Mouse (Mus musculus) embryonic stem cell, embryonic (primary cell): ENCODE measurements around the gene Smg1.

ENCODE experiments used
- CTCF ChIA-PET, 4 experiments: fragments of 300-600 bp in 2 of 4; fragments of 350-600 bp in 2 of 4; sonication (Branson Sonifier 250); formaldehyde crosslinking; loops; one replicate each; lab custom pipeline; 2022; ENCODE audit warnings: inconsistent platforms in 2 of 4; lab: Charles Lee
- POLR2A ChIA-PET, 4 experiments: fragments of 300-600 bp in 2 of 4; fragments of 350-600 bp in 2 of 4; sonication (Branson Sonifier 250); formaldehyde crosslinking; loops; one replicate each; lab custom pipeline; 2022; ENCODE audit warnings: antibody characterized with exemption in 4 of 4, inconsistent platforms in 1 of 4; lab: Charles Lee

Gene Smg1

GRCm38 (mm10) chr7:118206396-118206795, 37.1 kb downstream of the Smg1 start:
- POLR2A ChIA-PET: interaction anchor here in 3 of 4 experiments (0.5 to 7.9 kb wide), 18 partner anchors 8 to 998 kb away, joined by 3 to 56 read pairs (median 6); partner anchors contain the start of genes Arl6ip1 (in 2 of the 3) and Rps15a (in 1 of the 3)
- CTCF ChIA-PET: interaction anchor here in 2 of 4 experiments (0.6 to 1.8 kb wide), 2 partner anchors 90 to 99 kb away, joined by 3 to 9 read pairs; no protein-coding TSS in a partner anchor

GRCm38 (mm10) chr7:118195756-118196155, 47.7 kb downstream of the Smg1 start:
- POLR2A ChIA-PET: interaction anchor here in 3 of 4 experiments (0.5 to 2.1 kb wide), 10 partner anchors 9 to 79 kb away, joined by 3 to 11 read pairs (median 4); partner anchors contain the start of genes Arl6ip1 (in 2 of the 3) and Rps15a (in 1 of the 3)
- CTCF ChIA-PET: no interaction called here

- ChIA-PET POLR2A (interaction anchor here in 2 of 4 experiments (0.6 to 1.7 kb wide), 8 partner anchors 10 to 399 kb away, joined by 3 to 4 read pairs (median 3); partner anchors contain the start of gene Arl6ip1 (in 1 of the 2)), CTCF (no interaction called here)
These were observed 57.6 kb downstream of the Smg1 start for GRCm38 (mm10) chr7:118185878-118186277.

GRCm38 (mm10) chr7:118184604-118185003, 58.9 kb downstream of the Smg1 start:
- ChIA-PET POLR2A (interaction anchor here in 3 of 4 experiments (0.6 to 1.7 kb wide), 9 partner anchors 13 to 1912 kb away, joined by 3 to 5 read pairs (median 3); partner anchors contain the start of gene Arl6ip1 (in 1 of the 3)), CTCF (interaction anchor here in 1 of 4 experiments (0.6 to 0.7 kb wide), 2 partner anchors 57 to 113 kb away, joined by 6 to 11 read pairs; no protein-coding TSS in a partner anchor)

- ChIA-PET CTCF (no interaction called here), POLR2A (interaction anchor here (0.5 to 4.0 kb wide), 20 partner anchors 9 to 97 kb away, joined by 3 to 28 read pairs (median 4); partner anchors contain the start of genes Arl6ip1 (in 2 of the 4) and Smg1 (in 1 of the 4))
These were observed 62.3 kb downstream of the Smg1 start for GRCm38 (mm10) chr7:118181123-118181522.

GRCm38 (mm10) chr7:118179782-118180181, 63.7 kb downstream of the Smg1 start:
- POLR2A ChIA-PET: interaction anchor here in 2 of 4 experiments (0.6 to 4.0 kb wide), 15 partner anchors 8 to 85 kb away, joined by 3 to 28 read pairs (median 4); partner anchors contain the start of genes Arl6ip1 (in 2 of the 2) and Smg1 (in 1 of the 2)
- CTCF ChIA-PET: no interaction called here

GRCm38 (mm10) chr7:118175821-118176355, 67.6 kb downstream of the Smg1 start:
- ChIA-PET POLR2A (interaction anchor here in 2 of 4 experiments (0.7 to 1.2 kb wide), 7 partner anchors 9 to 69 kb away, joined by 3 to 4 read pairs (median 3); partner anchors contain the start of gene Arl6ip1 (in 1 of the 2)), CTCF (interaction anchor here in 1 of 4 experiments (0.6 kb wide), 1 partner anchor 278 kb away, joined by 3 read pairs; no protein-coding TSS in a partner anchor)

GRCm38 (mm10) chr7:118170125-118170524, 73.3 kb downstream of the Smg1 start:
- CTCF ChIA-PET: interaction anchor here in 1 of 4 experiments (0.5 kb wide), 1 partner anchor 75 kb away, joined by 3 read pairs; no protein-coding TSS in a partner anchor
- POLR2A ChIA-PET: interaction anchor here (0.6 to 3.5 kb wide), 42 partner anchors 8 to 127 kb away, joined by 3 to 42 read pairs (median 5); partner anchors contain the start of genes Arl6ip1 (in 4 of the 4), Rps15a (in 2 of the 4) and Smg1 (in 1 of the 4)

- CTCF ChIA-PET: no interaction called here
- POLR2A ChIA-PET: interaction anchor here in 3 of 4 experiments (0.5 to 2.2 kb wide), 8 partner anchors 8 to 46 kb away, joined by 3 to 10 read pairs (median 6); partner anchors contain the start of gene Arl6ip1 (in 3 of the 3)
These were observed 80.5 kb downstream of the Smg1 start for GRCm38 (mm10) chr7:118163006-118163405.

GRCm38 (mm10) chr7:118160121-118160520, 83.3 kb downstream of the Smg1 start:
- ChIA-PET POLR2A (interaction anchor here in 3 of 4 experiments (0.5 to 2.5 kb wide), 13 partner anchors 10 to 47 kb away, joined by 3 to 6 read pairs (median 3); partner anchors contain the start of gene Arl6ip1 (in 2 of the 3)), CTCF (no interaction called here)

- ChIA-PET CTCF (no interaction called here), POLR2A (interaction anchor here in 1 of 4 experiments (1.0 to 2.6 kb wide), 4 partner anchors 11 to 27 kb away, joined by 3 to 16 read pairs (median 4); partner anchors contain the start of gene Arl6ip1)
These were observed 87.0 kb downstream of the Smg1 start for GRCm38 (mm10) chr7:118156461-118156860.

GRCm38 (mm10) chr7:118154150-118154549, 89.3 kb downstream of the Smg1 start:
- POLR2A ChIA-PET: interaction anchor here in 2 of 4 experiments (0.6 to 5.1 kb wide), 15 partner anchors 13 to 76 kb away, joined by 3 to 28 read pairs (median 4); partner anchors contain the start of genes Arl6ip1 (in 2 of the 2) and Rps15a (in 1 of the 2)
- CTCF ChIA-PET: no interaction called here

- ChIA-PET POLR2A (interaction anchor here in 3 of 4 experiments (0.9 to 7.7 kb wide), 10 partner anchors 8 to 67 kb away, joined by 3 to 63 read pairs (median 4); partner anchors contain the start of genes Arl6ip1 (in 3 of the 3) and Rps15a (in 1 of the 3)), CTCF (interaction anchor here in 1 of 4 experiments (0.6 kb wide), 1 partner anchor 158 kb away, joined by 3 read pairs; no protein-coding TSS in a partner anchor)
These were observed 99.9 kb downstream of the Smg1 start for GRCm38 (mm10) chr7:118143602-118144001.

- POLR2A ChIA-PET: interaction anchor here in 3 of 4 experiments (0.8 to 7.7 kb wide), 10 partner anchors 8 to 68 kb away, joined by 3 to 63 read pairs (median 4); partner anchors contain the start of genes Arl6ip1 (in 3 of the 3) and Rps15a (in 1 of the 3)
- CTCF ChIA-PET: interaction anchor here in 1 of 4 experiments (0.6 kb wide), 1 partner anchor 158 kb away, joined by 3 read pairs; no protein-coding TSS in a partner anchor
These were observed 100.3 kb downstream of the Smg1 start for GRCm38 (mm10) chr7:118143123-118143522.

GRCm38 (mm10) chr7:118141271-118141670, 102.2 kb downstream of the Smg1 start:
- CTCF ChIA-PET: no interaction called here
- POLR2A ChIA-PET: interaction anchor here in 3 of 4 experiments (0.7 to 21.4 kb wide), 7 partner anchors 8 to 29 kb away, joined by 3 to 907 read pairs (median 5); partner anchors contain the start of genes Arl6ip1 (in 3 of the 3) and Rps15a (in 1 of the 3)

GRCm38 (mm10) chr7:118135128-118135527, 108.3 kb downstream of the Smg1 start:
- ChIA-PET CTCF (interaction anchor here in 1 of 4 experiments (0.8 kb wide), 1 partner anchor 32 kb away, joined by 3 read pairs; no protein-coding TSS in a partner anchor), POLR2A (interaction anchor here in 3 of 4 experiments (0.7 to 21.4 kb wide), 15 partner anchors 8 to 83 kb away, joined by 3 to 907 read pairs (median 3); partner anchors contain the start of gene Rps15a (in 1 of the 3))

- CTCF ChIA-PET: interaction anchor here in 1 of 4 experiments (1.3 kb wide), 1 partner anchor 167 kb away, joined by 4 read pairs; no protein-coding TSS in a partner anchor
- POLR2A ChIA-PET: interaction anchor here (0.5 to 21.4 kb wide), 134 partner anchors 9 to 864 kb away, joined by 3 to 907 read pairs (median 5); partner anchors contain the start of genes Rps15a (in 3 of the 4), Smg1 (in 3 of the 4), Vps35l (in 2 of the 4) and Ccp110 (in 1 of the 4)
These were observed 113.9 kb downstream of the Smg1 start, which contains the start of gene Arl6ip1 for GRCm38 (mm10) chr7:118129430-118130041. Gene Arl6ip1, minus strand, starts transcription at chr7:118129662.
